Mouse (Mus musculus) testis, adult 2 months (tissue): ENCODE measurements around the gene Tyro3.

Experiments used
- CTCF ChIP-seq: fragments of 200-500 bp; IDR thresholded peaks from 2 replicates; pipeline ENCODE4 v1.5.1; 2012; ENCODE audit warnings: low read depth, mild to moderate bottlenecking, inconsistent platforms, low read length, moderate library complexity; ENCODE audit not compliant: control insufficient read depth, insufficient read depth, insufficient replicate concordance
- POLR2A ChIP-seq: fragments of 200-500 bp; IDR thresholded peaks from 2 replicates; pipeline ENCODE4 v1.6.1; 2012; ENCODE audit warnings: low read depth, mild to moderate bottlenecking, inconsistent platforms, low read length, moderate library complexity; ENCODE audit not compliant: control insufficient read depth

DNA sequence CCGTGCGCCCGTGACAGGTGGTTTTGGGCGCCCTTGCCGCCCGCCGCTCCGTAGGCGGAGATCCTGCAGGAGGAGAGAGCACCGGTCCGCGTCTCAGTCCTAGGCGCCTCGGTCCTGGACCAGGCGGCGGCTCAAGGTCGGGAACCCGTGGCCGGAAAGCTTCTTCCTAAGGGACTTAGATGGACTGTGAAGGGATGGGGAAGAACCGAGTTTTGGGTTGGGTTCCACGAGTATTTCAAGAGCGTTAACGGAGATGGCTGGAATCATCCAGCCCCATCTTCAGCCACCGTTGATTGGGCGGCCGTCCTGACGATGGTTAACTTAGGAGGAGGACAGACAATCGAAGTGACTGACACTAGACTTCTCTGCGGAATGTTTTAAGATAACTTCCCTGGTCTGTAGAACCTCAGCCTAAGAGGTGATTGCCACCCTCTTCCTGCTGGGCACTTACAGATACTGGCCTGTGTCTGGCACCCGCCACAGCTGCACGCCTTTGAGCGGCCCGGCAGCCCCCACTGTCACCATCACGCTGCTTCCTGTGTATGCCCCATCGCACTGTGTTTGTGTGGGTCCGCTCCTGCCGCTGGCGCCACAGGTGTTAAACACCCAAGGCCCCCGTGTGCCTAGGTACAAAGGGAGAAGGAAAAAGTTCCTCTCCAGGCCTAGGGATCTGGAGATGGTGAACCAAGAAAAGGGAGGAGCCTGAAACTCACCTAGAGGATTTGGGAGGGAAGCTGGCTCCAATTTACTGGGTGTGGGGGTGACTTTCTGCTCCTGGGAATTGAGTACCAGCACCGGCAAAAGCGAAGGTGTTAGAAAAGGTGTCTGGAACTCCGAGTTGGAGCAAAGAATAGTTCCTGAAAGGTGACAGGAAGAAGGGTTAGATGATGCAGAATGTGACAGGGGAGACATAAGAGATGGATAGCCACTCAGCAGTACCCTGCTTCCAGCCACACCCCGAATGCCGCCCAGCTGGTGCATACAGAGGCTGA lies 38.4 kb upstream of the Tyro3 start:
- TF ChIP-seq CTCF (no peak), POLR2A (no peak)
